Mouse (Mus musculus): ENCODE measurements around the gene Sipa1l1. TPM values are rescaled to one million over a fixed set of nuclear protein-coding genes. Genes with fewer than 3 reads are reported as not detected.

Gene Sipa1l1
- total and polyA plus RNA-seq, 2 experiments from 2014 or later = 8.2 to 22.9 TPM

DNA sequence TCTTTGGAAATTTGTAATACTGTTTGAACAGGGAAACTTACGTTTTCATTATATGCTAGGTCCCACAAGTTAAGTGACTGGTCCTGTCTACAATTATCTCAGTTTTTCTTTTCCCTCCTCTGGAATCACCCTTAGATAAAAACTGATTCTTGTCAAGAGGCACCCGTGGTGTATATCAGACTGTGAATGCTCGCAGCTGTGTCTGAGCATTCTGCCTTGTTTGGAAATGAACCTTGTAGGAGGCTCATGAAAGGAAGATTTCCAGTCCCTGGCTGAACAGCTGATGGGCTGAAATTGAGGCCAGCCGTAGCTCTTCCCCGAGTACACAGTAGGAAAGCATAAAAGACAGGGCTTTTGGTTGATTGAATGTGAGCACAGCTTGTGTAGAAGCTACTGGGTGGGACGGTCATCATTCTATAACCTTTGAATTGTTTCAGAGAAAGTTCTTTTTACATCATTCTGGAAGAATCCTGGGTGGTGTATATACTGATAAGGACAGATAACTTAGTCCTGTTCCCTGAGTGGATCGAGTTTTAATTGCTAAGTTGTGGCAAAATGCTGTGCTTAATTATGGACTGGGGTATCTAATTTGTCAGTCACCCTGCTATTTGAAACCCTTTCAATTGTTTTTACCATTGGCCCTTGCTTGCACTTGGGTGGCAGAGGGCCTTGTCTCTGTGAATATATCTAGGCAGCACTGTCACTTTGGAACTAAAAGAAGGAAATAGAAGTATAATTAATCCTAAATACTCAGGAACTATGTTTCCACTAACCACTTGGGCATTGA is 240.8 kb downstream of the Sipa1l1 start:
- 57% methylated on average over 7 of the region's 7 CpGs for WGBS
- Histone ChIP-seq H3K4me1 (ENCODE audit: insufficient read depth, low read length) (peaks cover 7% of the 10 kb centered on the region; the same call in 1 of the 2 replicates), H3K27me3 (ENCODE audit: insufficient read depth, low read length) (no peaks in the 10 kb centered on the region), H3K36me3 (ENCODE audit: insufficient read depth, low read length) (no peaks in the 10 kb centered on the region), H3K27ac (no peak overlapping the region), H3K9me3 (ENCODE audit: low read length) (no peaks in the 10 kb centered on the region), H3K9ac (replicated peaks; ENCODE audit: low read length) (no peak overlapping the region), H3K4me3 (ENCODE audit: low read length) (no peak overlapping the region), H3K4me2 (ENCODE audit: low read depth, low read length) (no peak overlapping the region)
- DNase-seq (ENCODE audit: low spot score) = no peak
- no peak for ATAC-seq
- TF ChIP-seq CTCF (IDR thresholded peaks at IDR 0.05; ENCODE audit: low read depth) = no peak

DNA sequence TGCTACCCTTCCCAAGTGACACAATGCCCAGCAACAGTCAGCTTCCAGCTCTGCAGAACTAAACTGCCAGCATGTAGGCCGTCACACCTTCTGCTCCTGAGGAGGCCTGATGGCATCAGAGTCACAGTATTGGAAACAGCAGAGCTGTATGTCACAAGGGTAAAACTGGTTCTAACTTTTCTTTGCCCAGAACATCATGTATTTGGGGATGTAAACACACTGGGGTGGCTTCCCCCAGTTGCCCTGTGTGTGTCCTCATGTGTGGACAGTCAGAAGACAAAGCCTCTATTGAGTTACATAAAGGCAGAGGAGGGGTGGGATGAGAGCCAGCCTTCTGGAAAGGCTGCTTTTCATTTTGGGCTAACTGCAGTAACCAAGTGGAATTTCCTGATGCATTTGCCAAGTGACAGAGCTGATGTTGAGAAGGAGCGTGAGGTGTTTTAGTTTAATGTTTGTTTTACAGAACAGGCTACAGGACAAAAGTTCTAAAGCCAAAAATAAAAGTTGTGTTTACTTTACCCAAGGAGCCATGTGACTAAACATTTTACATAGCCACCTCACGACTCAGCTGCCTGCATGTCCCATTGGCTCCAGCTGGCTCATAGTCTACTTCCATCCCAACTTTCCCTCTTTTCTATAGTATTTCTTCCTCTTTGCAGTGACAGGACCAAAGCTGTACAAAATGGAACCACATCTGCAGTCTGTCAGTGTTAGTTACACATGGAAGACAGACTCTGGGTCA is 243.3 kb downstream of the Sipa1l1 start:
- H3K9ac ChIP-seq (replicated peaks; ENCODE audit: low read length) = no peak overlapping the region
- no peaks in the 10 kb centered on the region for H3K27me3 ChIP-seq (ENCODE audit: insufficient read depth, low read length)
- no peak overlapping the region for H3K4me2 ChIP-seq (ENCODE audit: low read depth, low read length)
- DNase-seq (ENCODE audit: low spot score) = peak; percentile 66
- H3K36me3 ChIP-seq (ENCODE audit: insufficient read depth, low read length) = no peaks in the 10 kb centered on the region
- no peak overlapping the region for H3K4me3 ChIP-seq (ENCODE audit: low read length)
- peaks cover 10% of the 10 kb centered on the region; the same call in 1 of the 2 replicates for H3K4me1 ChIP-seq (ENCODE audit: insufficient read depth, low read length)
- peak; percentile 84 for ATAC-seq
- no peak for TF ChIP-seq CTCF (IDR thresholded peaks at IDR 0.05; ENCODE audit: low read depth)
- 29% methylated on average over 3 of the region's 3 CpGs for WGBS
- peak overlapping the region; percentile 75; the same call in 1 of the 2 replicates for H3K27ac ChIP-seq
- no peaks in the 10 kb centered on the region for H3K9me3 ChIP-seq (ENCODE audit: low read length)

DNA sequence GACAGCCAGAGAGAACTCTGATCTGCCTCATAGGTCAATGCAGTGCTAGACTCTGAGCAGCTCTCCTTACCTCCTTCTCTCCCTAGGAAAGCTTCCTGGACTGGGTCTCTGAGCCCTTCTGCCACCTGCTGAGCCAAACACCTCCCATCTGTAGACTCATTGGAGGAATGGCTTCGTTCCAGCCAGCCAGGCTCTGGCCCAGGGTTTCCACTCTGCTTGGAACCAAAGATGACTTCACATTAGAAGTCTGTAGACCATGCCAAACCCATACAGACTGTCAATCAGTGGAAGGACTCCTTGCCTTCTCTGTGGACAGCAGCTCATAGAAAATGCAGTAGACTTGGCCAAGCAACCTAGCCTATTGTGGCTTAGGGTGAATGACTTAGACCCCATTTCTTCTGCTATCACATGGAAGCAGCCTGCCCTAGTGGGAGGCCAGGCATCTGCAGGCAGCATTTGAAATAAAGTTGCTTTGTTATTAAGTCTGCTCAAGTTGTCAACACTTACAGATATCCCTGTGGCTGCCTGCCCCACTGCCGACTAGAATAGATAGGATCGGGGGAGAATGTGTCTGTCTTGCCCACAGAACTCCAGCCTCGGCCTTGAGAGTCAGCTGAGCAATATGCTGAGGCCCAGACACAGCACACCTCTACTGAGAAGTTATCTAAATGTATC is 246.7 kb downstream of the Sipa1l1 start:
- Histone ChIP-seq H3K9ac (replicated peaks; ENCODE audit: low read length) (no peak overlapping the region), H3K4me1 (ENCODE audit: insufficient read depth, low read length) (0 out of 2 replicates have a peak, but pooled peaks cover 3% of the 10 kb centered on the region), H3K27ac (no peak overlapping the region), H3K36me3 (ENCODE audit: insufficient read depth, low read length) (no peaks in the 10 kb centered on the region), H3K4me3 (ENCODE audit: low read length) (no peak overlapping the region), H3K4me2 (ENCODE audit: low read depth, low read length) (no peak overlapping the region), H3K9me3 (ENCODE audit: low read length) (no peaks in the 10 kb centered on the region), H3K27me3 (ENCODE audit: insufficient read depth, low read length) (no peaks in the 10 kb centered on the region)
- DNase-seq (ENCODE audit: low spot score) = peak; percentile 81
- TF ChIP-seq CTCF (IDR thresholded peaks at IDR 0.05; ENCODE audit: low read depth) = peak; percentile 43
- ATAC-seq = peak; percentile 79
- 47% methylated on average over 4 of the region's 4 CpGs for WGBS

DNA sequence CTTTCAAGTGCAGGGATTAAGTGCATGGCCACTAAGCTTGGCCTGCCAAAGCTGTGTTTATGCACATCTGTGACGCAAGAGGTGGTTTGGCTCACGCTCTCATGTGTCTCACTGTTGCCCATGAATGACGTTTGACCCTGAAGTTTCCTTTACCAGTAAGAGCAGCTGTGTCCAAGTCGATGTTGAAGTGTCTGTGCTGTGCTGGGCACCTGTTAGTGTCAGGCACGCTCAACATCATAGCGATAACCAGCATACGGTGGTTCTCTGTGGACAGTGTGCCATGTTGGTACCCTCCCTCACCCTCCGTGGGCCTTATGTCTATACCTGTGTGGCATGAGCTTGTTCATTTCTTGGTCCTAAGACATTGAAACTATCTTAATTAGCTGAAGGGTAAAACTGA is 249.9 kb downstream of the Sipa1l1 start:
- WGBS = 88% methylated on average over 8 of the region's 8 CpGs
- no peaks in the 10 kb centered on the region for H3K9me3 ChIP-seq (ENCODE audit: low read length)
- H3K4me2 ChIP-seq (ENCODE audit: low read depth, low read length) = no peak overlapping the region
- H3K27ac ChIP-seq = no peak overlapping the region
- H3K4me3 ChIP-seq (ENCODE audit: low read length) = no peak overlapping the region
- DNase-seq (ENCODE audit: low spot score) (no peak), ATAC-seq (no peak)
- no peak overlapping the region for H3K9ac ChIP-seq (replicated peaks; ENCODE audit: low read length)
- no peak for TF ChIP-seq CTCF (IDR thresholded peaks at IDR 0.05; ENCODE audit: low read depth)
- H3K4me1 ChIP-seq (ENCODE audit: insufficient read depth, low read length) = 0 out of 2 replicates have a peak, but pooled peaks cover 3% of the 10 kb centered on the region
- H3K36me3 ChIP-seq (ENCODE audit: insufficient read depth, low read length) = no peaks in the 10 kb centered on the region; the same call in 1 of the 2 replicates
- no peaks in the 10 kb centered on the region for H3K27me3 ChIP-seq (ENCODE audit: insufficient read depth, low read length)

DNA sequence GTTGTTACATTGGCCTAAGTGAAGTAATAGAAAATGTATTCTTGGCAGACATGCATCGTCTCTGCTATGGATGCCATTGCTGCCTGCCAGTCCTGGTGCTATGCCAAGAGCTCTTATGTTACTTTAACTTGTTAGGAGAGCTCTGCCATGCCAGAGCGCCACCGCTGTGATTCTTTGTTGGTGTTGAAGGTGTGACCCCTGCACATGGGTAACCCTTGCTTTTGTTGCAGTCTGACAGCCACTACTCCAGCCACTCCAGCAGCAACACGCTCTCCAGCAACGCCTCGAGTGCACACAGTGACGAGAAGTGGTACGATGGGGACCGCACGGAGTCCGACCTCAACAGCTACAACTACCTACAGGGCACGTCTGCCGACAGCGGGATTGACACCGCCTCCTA is 255.7 kb downstream of the Sipa1l1 start:
- 74% methylated on average over 15 of the region's 15 CpGs for WGBS
- Histone ChIP-seq H3K27ac (no peak overlapping the region), H3K4me1 (ENCODE audit: insufficient read depth, low read length) (no peaks in the 10 kb centered on the region), H3K4me2 (ENCODE audit: low read depth, low read length) (no peak overlapping the region), H3K9me3 (ENCODE audit: low read length) (no peaks in the 10 kb centered on the region), H3K27me3 (ENCODE audit: insufficient read depth, low read length) (no peaks in the 10 kb centered on the region), H3K4me3 (ENCODE audit: low read length) (no peak overlapping the region), H3K9ac (replicated peaks; ENCODE audit: low read length) (no peak overlapping the region), H3K36me3 (ENCODE audit: insufficient read depth, low read length) (no peaks in the 10 kb centered on the region; the same call in 1 of the 2 replicates)
- DNase-seq (ENCODE audit: low spot score) (no peak), ATAC-seq (no peak)
- no peak for TF ChIP-seq CTCF (IDR thresholded peaks at IDR 0.05; ENCODE audit: low read depth)

DNA sequence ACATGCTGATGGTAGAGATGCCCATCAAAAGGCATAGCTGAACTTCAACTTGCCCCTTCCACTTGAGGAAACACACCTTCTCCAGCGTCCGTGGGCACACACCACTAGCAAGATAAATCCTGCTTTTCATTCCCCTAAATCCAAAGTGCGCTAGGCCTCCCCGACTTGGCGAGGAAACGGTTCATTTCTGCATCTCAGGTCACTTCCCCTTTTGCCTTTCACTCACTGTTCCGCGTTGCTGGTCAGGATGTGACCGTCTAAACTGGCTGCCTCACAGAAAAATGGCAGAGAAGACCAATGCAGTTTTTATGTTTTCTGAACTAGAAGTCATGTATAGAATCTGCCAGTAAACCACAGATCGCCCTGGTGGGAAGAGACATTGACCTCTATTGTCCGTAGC is 256.7 kb downstream of the Sipa1l1 start:
- Histone ChIP-seq H3K36me3 (ENCODE audit: insufficient read depth, low read length) (no peaks in the 10 kb centered on the region; the same call in 1 of the 2 replicates), H3K9ac (replicated peaks; ENCODE audit: low read length) (no peak overlapping the region), H3K4me3 (ENCODE audit: low read length) (no peak overlapping the region), H3K9me3 (ENCODE audit: low read length) (no peaks in the 10 kb centered on the region), H3K27me3 (ENCODE audit: insufficient read depth, low read length) (no peaks in the 10 kb centered on the region), H3K4me1 (ENCODE audit: insufficient read depth, low read length) (no peaks in the 10 kb centered on the region), H3K27ac (no peak overlapping the region), H3K4me2 (ENCODE audit: low read depth, low read length) (no peak overlapping the region)
- DNase-seq (ENCODE audit: low spot score) (no peak), ATAC-seq (no peak)
- no peak for TF ChIP-seq CTCF (IDR thresholded peaks at IDR 0.05; ENCODE audit: low read depth)
- 90% methylated on average over 11 of the region's 11 CpGs for WGBS

Data from hindbrain, postnatal 0 days (tissue).